In genomic region chr1:78412668-78413067, GRCm38 (mm10) we compare ENCODE assay signal across 13 mouse cellular contexts.
DNase-seq lines count a peak whose midpoint lies in the region; ATAC-seq and TF ChIP-seq lines count a peak whose summit lies in the region.
"Had no signal": no experiment of that assay in that cellular context is flagged by ENCODE, and none has a peak within 500 bp of the region (broad histone marks: within the 10 kb centered on the region; RNA-seq: fewer than 3 reads in every experiment).

No protein-coding gene starts in this region.

- no peak overlapping the region for H3K9ac ChIP-seq in kidney, embryonic 15.5 days
- H3K9ac ChIP-seq in intestine, postnatal 0 days (ENCODE audit: low read depth, low read length), result no peak overlapping the region
- H3K9ac ChIP-seq in forebrain, embryonic 11.5 days (ENCODE audit: low read length), result no peak overlapping the region
- H3K9ac ChIP-seq: limb, embryonic 15.5 days had no signal

- 26% methylated on average over 7 of the region's 7 CpGs for WGBS in kidney, embryonic 15.5 days
- 24% methylated on average over 7 of the region's 7 CpGs for WGBS in intestine, postnatal 0 days
- WGBS in forebrain, embryonic 11.5 days, result 30% methylated on average over 7 of the region's 7 CpGs

- H3K27ac ChIP-seq in kidney, embryonic 15.5 days, result no peak overlapping the region
- no peak overlapping the region for H3K27ac ChIP-seq in intestine, postnatal 0 days (ENCODE audit: low read depth, low read length)
- H3K27ac ChIP-seq in forebrain, embryonic 11.5 days (ENCODE audit: low read depth, low read length), result no peak overlapping the region
- H3K27ac ChIP-seq: limb, embryonic 15.5 days had no signal

- no peak for TF ChIP-seq CTCF in intestine, postnatal 0 days (IDR thresholded peaks at IDR 0.05; ENCODE audit: low read depth)

- H3K4me1 ChIP-seq in kidney, embryonic 15.5 days, result 0 out of 2 replicates have a peak, but pooled peaks cover 4% of the 10 kb centered on the region
- H3K4me1 ChIP-seq in intestine, postnatal 0 days (replicated peaks; ENCODE audit: control insufficient read depth, insufficient read depth, low read length), result no peaks in the 10 kb centered on the region
- no peaks in the 10 kb centered on the region for H3K4me1 ChIP-seq in forebrain, embryonic 11.5 days (replicated peaks; ENCODE audit: control insufficient read depth, insufficient read depth, low read length)
- H3K4me1 ChIP-seq: limb, embryonic 15.5 days had no signal

- H3K9me3 ChIP-seq in kidney, embryonic 15.5 days (replicated peaks), result no peaks in the 10 kb centered on the region
- H3K9me3 ChIP-seq in intestine, postnatal 0 days (ENCODE audit: control insufficient read depth), result no peaks in the 10 kb centered on the region
- no peaks in the 10 kb centered on the region for H3K9me3 ChIP-seq in forebrain, embryonic 11.5 days (ENCODE audit: control insufficient read depth, low read length)
- H3K9me3 ChIP-seq: limb, embryonic 15.5 days had no signal

- ATAC-seq in kidney, embryonic 15.5 days (replicated peaks; ENCODE audit: low FRiP score), result peak; percentile 60
- 0 out of 2 replicates have a peak, but pooled peaks have one; percentile 41 for ATAC-seq in intestine, postnatal 0 days
- peak; percentile 39; the same call in 1 of the 2 replicates for ATAC-seq in megakaryocyte progenitor cell, adult 5-6 weeks (replicated peaks; ENCODE audit: poor library complexity)
- ATAC-seq in forebrain, embryonic 11.5 days (replicated peaks; ENCODE audit: low FRiP score), result no peak

- no peak for DNase-seq in kidney, adult 9 months
- DNase-seq in ZHBTc4 (ENCODE audit: low read depth, low spot score), result peak; percentile 79
- no peak for DNase-seq in right cerebral cortex, postnatal 14 days
- no peak for DNase-seq in cerebellum, postnatal 36 days
- DNase-seq in forebrain, embryonic 11.5 days (ENCODE audit: low spot score), result no peak
- DNase-seq: gastrocnemius, postnatal 25 days; heart, postnatal 36 days had no signal

- H3K36me3 ChIP-seq in kidney, embryonic 15.5 days, result peaks cover 8% of the 10 kb centered on the region
- H3K36me3 ChIP-seq in intestine, postnatal 0 days (ENCODE audit: control insufficient read depth, insufficient read depth), result peaks cover 17% of the 10 kb centered on the region
- no peaks in the 10 kb centered on the region for H3K36me3 ChIP-seq in forebrain, embryonic 11.5 days (ENCODE audit: control insufficient read depth, insufficient read depth, low read length)

- H3K27me3 ChIP-seq in kidney, embryonic 15.5 days, result no peaks in the 10 kb centered on the region
- no peaks in the 10 kb centered on the region for H3K27me3 ChIP-seq in intestine, postnatal 0 days (replicated peaks; ENCODE audit: control insufficient read depth, insufficient read depth, low read length)
- no peaks in the 10 kb centered on the region for H3K27me3 ChIP-seq in forebrain, embryonic 11.5 days (ENCODE audit: control insufficient read depth, insufficient read depth, low read length)
- H3K27me3 ChIP-seq: CH12.LX; limb, embryonic 15.5 days had no signal

- no peak overlapping the region for H3K4me3 ChIP-seq in kidney, embryonic 15.5 days (replicated peaks)
- H3K4me3 ChIP-seq in intestine, postnatal 0 days (ENCODE audit: low read depth, low read length), result no peak overlapping the region
- no peak overlapping the region for H3K4me3 ChIP-seq in forebrain, embryonic 11.5 days (ENCODE audit: low read depth, low read length)
- H3K4me3 ChIP-seq: erythroblast, embryonic 14.5 days; limb, embryonic 15.5 days had no signal

- no peak overlapping the region for H3K4me2 ChIP-seq in kidney, embryonic 15.5 days
- H3K4me2 ChIP-seq in intestine, postnatal 0 days (replicated peaks; ENCODE audit: low read depth), result no peak overlapping the region
- no peak overlapping the region for H3K4me2 ChIP-seq in forebrain, embryonic 11.5 days (ENCODE audit: low read depth, low read length, severe bottlenecking)
- H3K4me2 ChIP-seq: limb, embryonic 15.5 days had no signal
